Mouse (Mus musculus): ENCODE data around the gene Tdrd12. TPM values are rescaled to one million over a fixed set of nuclear protein-coding genes. Genes with fewer than 3 reads are reported as not detected.
A peak's percentile ranks its signal among the peaks of the same experiment; 100 is the strongest.
"Not testable (repeated sequence)": the region's sequence is repeated elsewhere in the genome, so short reads cannot be mapped to it uniquely, and the experiment has no call there.

Gene Tdrd12
- polyA plus RNA-seq, 1 experiment = 0.04 TPM

DNA sequence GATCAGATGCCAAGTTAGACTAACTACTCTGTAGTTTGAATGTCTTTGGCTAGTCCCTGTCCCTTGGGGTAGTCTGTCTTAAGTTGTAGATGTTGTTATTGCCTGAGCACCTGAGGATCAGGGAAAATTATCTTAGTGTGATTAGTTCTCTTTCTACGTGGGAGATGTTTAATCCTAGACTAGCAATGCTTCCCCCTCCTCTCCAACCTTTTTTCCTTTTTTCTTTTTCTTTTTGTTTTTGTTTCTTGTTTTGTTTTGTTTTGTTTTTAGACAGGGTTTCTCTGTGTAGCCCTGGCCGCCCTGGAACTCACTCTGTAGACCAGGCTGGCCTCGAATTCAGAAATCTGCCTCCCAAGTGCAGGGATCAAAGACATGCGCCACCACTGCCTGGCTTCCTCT, 18.7 kb upstream of the Tdrd12 start, which contains the start of gene Nudt19:
Nudt19 (minus strand) TSS at position 100 of the 399 bp plus-strand sequence.
- no peak for TF ChIP-seq POLR2A (IDR thresholded peaks at IDR 0.05; ENCODE audit: borderline replicate concordance, extremely low read depth, low read depth, low read length)
- TF ChIP-seq CTCF (IDR thresholded peaks at IDR 0.05; ENCODE audit: insufficient read depth, low read length) = no peak
- 56% methylated on average over 4 of the region's 4 CpGs for WGBS
- DNase-seq = no peak
- Histone ChIP-seq H3K4me1 (ENCODE audit: control insufficient read depth, insufficient read depth, low read length) (peaks cover 3% of the 10 kb centered on the region; the same call in 1 of the 2 replicates), H3K4me3 (replicated peaks; ENCODE audit: extremely low read depth, low read depth, low read length) (peak within 1 kb of the TSS; percentile 82)

- peak; percentile 85 for DNase-seq
- Histone ChIP-seq H3K4me1 (ENCODE audit: control insufficient read depth, insufficient read depth, low read length) (peaks cover 3% of the 10 kb centered on the region; the same call in 1 of the 2 replicates), H3K4me3 (replicated peaks; ENCODE audit: extremely low read depth, low read depth, low read length) (peak overlapping the region; percentile 82)
- WGBS = under 1% methylated on average over 93 of the region's 93 CpGs
- no peak for TF ChIP-seq CTCF (IDR thresholded peaks at IDR 0.05; ENCODE audit: insufficient read depth, low read length)
- peak; percentile 73 for TF ChIP-seq POLR2A (IDR thresholded peaks at IDR 0.05; ENCODE audit: borderline replicate concordance, extremely low read depth, low read depth, low read length)
Observed at GRCm38 (mm10) chr7:35555224-35556204, 18.0 kb upstream of the Tdrd12 start.

- Histone ChIP-seq H3K4me3 (replicated peaks; ENCODE audit: extremely low read depth, low read depth, low read length) (peak overlapping the region; percentile 82), H3K4me1 (ENCODE audit: control insufficient read depth, insufficient read depth, low read length) (peaks cover 3% of the 10 kb centered on the region; the same call in 1 of the 2 replicates)
- 3% methylated on average over 28 of the region's 28 CpGs for WGBS
- TF ChIP-seq POLR2A (IDR thresholded peaks at IDR 0.05; ENCODE audit: borderline replicate concordance, extremely low read depth, low read depth, low read length) (no peak), CTCF (IDR thresholded peaks at IDR 0.05; ENCODE audit: insufficient read depth, low read length) (no peak)
- peak; percentile 7 for DNase-seq
Observed at GRCm38 (mm10) chr7:35554605-35555175, 17.1 kb upstream of the Tdrd12 start.

DNA sequence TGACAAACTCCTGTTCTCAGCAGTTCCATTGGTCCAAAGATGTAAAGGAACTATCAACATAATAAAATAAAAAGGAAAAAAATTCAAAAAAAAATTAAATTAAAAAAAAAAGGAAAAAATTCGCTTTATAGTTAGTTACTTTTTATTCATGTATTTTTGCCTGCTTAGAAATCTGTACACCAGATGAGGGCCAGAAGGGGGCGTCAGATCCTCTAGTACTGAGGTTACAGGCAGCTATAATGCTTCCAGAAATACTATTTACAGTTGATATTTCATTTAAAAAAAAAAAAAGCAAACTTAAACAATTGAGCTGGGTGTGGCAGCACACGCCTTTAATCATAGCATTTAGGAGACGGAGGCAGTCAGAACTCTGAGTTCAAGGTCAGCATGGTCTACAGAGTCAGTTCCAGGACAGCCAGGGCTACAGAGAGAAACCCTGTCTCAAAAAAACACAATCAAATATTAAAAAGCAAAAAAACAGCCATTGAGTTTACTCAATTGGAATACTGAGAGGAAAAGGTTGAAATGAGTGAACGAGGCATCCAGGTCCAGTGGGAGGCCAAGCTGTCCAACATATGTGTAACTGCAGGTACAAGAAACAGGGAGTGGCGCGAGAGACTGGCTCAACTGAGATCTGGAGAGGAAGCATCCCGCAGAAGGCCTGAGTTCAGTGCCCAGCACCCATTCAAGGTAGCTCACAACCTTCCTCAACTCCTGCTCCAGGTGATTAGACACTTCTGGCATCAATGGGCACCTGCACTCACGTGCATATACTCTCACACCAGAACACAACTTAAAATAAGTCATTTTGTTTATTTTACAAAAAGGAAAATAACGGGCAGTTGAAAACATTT, 16.4 kb upstream of the Tdrd12 start:
- no peak for TF ChIP-seq POLR2A (IDR thresholded peaks at IDR 0.05; ENCODE audit: borderline replicate concordance, extremely low read depth, low read depth, low read length)
- no peak for TF ChIP-seq CTCF (IDR thresholded peaks at IDR 0.05; ENCODE audit: insufficient read depth, low read length)
- Histone ChIP-seq H3K4me3 (replicated peaks; ENCODE audit: extremely low read depth, low read depth, low read length) (no peak overlapping the region), H3K4me1 (ENCODE audit: control insufficient read depth, insufficient read depth, low read length) (peaks cover 3% of the 10 kb centered on the region; the same call in 1 of the 2 replicates)
- DNase-seq = no peak
- 56% methylated on average over 10 of the region's 10 CpGs for WGBS

GRCm38 (mm10) chr7:35545881-35546280, 8.3 kb upstream of the Tdrd12 start:
- Histone ChIP-seq H3K4me1 (ENCODE audit: control insufficient read depth, insufficient read depth, low read length) (no peaks in the 10 kb centered on the region), H3K4me3 (replicated peaks; ENCODE audit: extremely low read depth, low read depth, low read length) (no peak overlapping the region)
- peak; percentile 39 for DNase-seq
- TF ChIP-seq POLR2A (IDR thresholded peaks at IDR 0.05; ENCODE audit: borderline replicate concordance, extremely low read depth, low read depth, low read length) (no peak), CTCF (IDR thresholded peaks at IDR 0.05; ENCODE audit: insufficient read depth, low read length) (peak; percentile 74)
- 33% methylated on average over 4 of the region's 4 CpGs for WGBS

DNA sequence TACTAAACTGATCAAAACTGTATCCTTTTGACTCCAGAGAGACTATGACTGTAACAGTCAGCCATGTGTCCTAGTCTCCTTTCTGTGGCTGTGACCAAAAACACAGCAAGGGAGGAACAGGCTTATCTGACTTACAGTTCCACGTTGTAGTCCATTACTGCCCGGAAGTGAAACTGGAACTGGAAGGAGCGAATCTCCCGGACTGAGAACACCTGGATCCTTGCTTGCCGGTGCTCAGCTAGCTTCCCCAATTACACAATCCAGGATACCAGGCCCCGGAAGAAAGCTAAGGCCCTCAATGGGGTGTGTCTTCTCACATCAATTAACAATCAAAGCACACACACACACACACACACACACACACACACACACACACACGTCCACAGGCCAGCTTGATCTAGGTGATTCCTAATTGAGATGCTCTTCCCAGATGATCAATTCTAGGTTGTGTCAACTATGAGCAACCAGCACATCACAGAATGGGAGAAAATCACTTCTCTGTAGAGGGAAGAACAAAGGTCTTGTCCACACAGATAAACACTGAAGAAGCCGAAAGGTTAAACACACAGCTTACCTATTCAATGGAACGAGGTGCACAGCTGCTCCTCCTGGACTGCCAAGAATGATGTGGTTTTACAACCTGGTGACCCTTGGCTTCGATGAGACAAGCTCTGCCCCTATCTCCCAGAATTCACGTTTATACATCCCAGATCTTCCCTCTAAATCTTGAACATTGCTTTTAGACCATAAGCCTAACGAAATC, 1.6 kb downstream of the Tdrd12 start:
- no peak overlapping the region for H3K4me3 ChIP-seq (replicated peaks; ENCODE audit: extremely low read depth, low read depth, low read length)
- TF ChIP-seq CTCF (IDR thresholded peaks at IDR 0.05; ENCODE audit: insufficient read depth, low read length) = no peak
- no peak for TF ChIP-seq POLR2A (IDR thresholded peaks at IDR 0.05; ENCODE audit: borderline replicate concordance, extremely low read depth, low read depth, low read length)
- DNase-seq = no peak
- WGBS = 44% methylated on average over 12 of the region's 12 CpGs
- no peaks in the 10 kb centered on the region for H3K4me1 ChIP-seq (ENCODE audit: control insufficient read depth, insufficient read depth, low read length)

DNA sequence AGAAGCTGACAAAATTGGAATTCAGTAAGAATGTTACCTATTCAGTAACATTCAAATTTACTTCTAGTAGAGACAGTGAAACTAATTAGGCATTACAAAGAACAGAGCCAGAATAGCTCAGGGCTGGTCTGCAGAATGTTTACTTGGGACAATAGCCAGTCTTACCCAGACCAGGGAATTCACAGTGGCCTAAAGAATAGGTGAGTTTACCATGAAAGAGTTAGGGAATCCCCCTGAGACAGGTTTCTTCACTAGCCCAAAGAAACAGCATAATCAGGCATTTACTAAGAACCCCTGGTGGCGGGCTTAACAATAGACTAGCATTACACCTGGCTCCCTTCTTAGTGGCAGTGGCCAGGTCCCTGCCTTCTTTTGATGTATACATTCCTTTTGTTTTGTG, 7.0 kb downstream of the Tdrd12 start:
- H3K4me3 ChIP-seq (replicated peaks; ENCODE audit: extremely low read depth, low read depth, low read length); H3K4me1 ChIP-seq (ENCODE audit: control insufficient read depth, insufficient read depth, low read length); DNase-seq: not testable (repeated sequence)
- WGBS = 70% methylated on average over 1 of the region's 1 CpGs

GRCm38 (mm10) chr7:35530026-35530425, 7.5 kb downstream of the Tdrd12 start:
- DNase-seq = no peak
- 74% methylated on average over 3 of the region's 3 CpGs for WGBS

More at GRCm38 (mm10) chr7:35530026-35530425, 7.5 kb downstream of the Tdrd12 start:
- Histone ChIP-seq H3K4me3 (replicated peaks; ENCODE audit: extremely low read depth, low read depth, low read length) (no peak overlapping the region), H3K4me1 (ENCODE audit: control insufficient read depth, insufficient read depth, low read length) (no peaks in the 10 kb centered on the region)
- TF ChIP-seq POLR2A (IDR thresholded peaks at IDR 0.05; ENCODE audit: borderline replicate concordance, extremely low read depth, low read depth, low read length) (no peak), CTCF (IDR thresholded peaks at IDR 0.05; ENCODE audit: insufficient read depth, low read length) (no peak)
